Mouse (Mus musculus) ES-E14 (cell line): ENCODE results near the gene Bglap3.

Experiments
- MAFK ChIP-seq: IDR thresholded peaks from 2 replicates; pipeline ENCODE4 v1.6.1; 2014; ENCODE audit warnings: mild to moderate bottlenecking, low read depth, low read length, inconsistent platforms; ENCODE audit not compliant: insufficient read depth
- ZNF384 ChIP-seq: IDR thresholded peaks from 2 replicates; pipeline ENCODE4 v1.6.1; 2012; ENCODE audit warnings: low read depth, low read length, inconsistent platforms

GRCm38 (mm10) chr3:88410645-88411031 is 38.1 kb upstream of the Bglap3 start:
- no peak for TF ChIP-seq ZNF384
- TF ChIP-seq MAFK: no peak
